Mouse (Mus musculus) embryonic fibroblast, embryonic 13.5 days (primary cell): Measurements from ENCODE around the gene Gmeb1. TPM values are rescaled to one million over a fixed set of nuclear protein-coding genes. Genes with fewer than 3 reads are reported as not detected.

Experiments used
- H3K27ac ChIP-seq: 2 replicates; pipeline ENCODE4 v1.5.1; 2012; ENCODE audit warnings: low read length, control low read depth, inconsistent platforms; ENCODE audit not compliant: insufficient read depth
- H3K4me1 ChIP-seq: 2 replicates; pipeline ENCODE4 v1.6.1; 2011; ENCODE audit warnings: low read length; ENCODE audit not compliant: control insufficient read depth, insufficient read depth
- H3K4me3 ChIP-seq: 2 replicates; pipeline ENCODE4 v1.5.1; 2011; ENCODE audit warnings: mild to moderate bottlenecking, control low read depth, low read length; ENCODE audit not compliant: insufficient read depth
- CTCF ChIP-seq: IDR thresholded peaks from 2 replicates; pipeline ENCODE4 v1.5.1; 2011; ENCODE audit warnings: mild to moderate bottlenecking, control low read depth, low read length, moderate library complexity, borderline replicate concordance; ENCODE audit not compliant: insufficient read depth
- POLR2A ChIP-seq: IDR thresholded peaks from 2 replicates; pipeline ENCODE4 v1.6.1; 2011; ENCODE audit warnings: low read depth, mild to moderate bottlenecking, control low read depth, low read length, moderate library complexity
- polyA plus RNA-seq: library from polyadenylated mRNA; stranded (reverse); fragments of >200 nt; gene quantifications from 2 replicates; pipeline ENCODE4 v1.2.4, GENCODE M21; 2011; ENCODE audit warnings: low read depth; ENCODE audit not compliant: missing spikeins, insufficient read length

Gene Gmeb1
- polyA plus RNA-seq, 1 experiment, result 20.9 TPM

GRCm38 (mm10) chr4:132260404-132261379 lies 710 bp downstream of the Gmeb1 start:
- TF ChIP-seq POLR2A (peak; percentile 27; the same call in 1 of the 2 replicates), CTCF (no peak)
- H3K4me1 ChIP-seq, result no peaks in the 10 kb centered on the region

GRCm38 (mm10) chr4:132259248-132259647 lies 2.2 kb downstream of the Gmeb1 start:
- no peak overlapping the region for H3K4me3 ChIP-seq

More at GRCm38 (mm10) chr4:132260404-132261379, 710 bp downstream of the Gmeb1 start:
- Histone ChIP-seq H3K27ac (peak overlapping the region; percentile 92), H3K4me3 (peak overlapping the region; percentile 97)

DNA sequence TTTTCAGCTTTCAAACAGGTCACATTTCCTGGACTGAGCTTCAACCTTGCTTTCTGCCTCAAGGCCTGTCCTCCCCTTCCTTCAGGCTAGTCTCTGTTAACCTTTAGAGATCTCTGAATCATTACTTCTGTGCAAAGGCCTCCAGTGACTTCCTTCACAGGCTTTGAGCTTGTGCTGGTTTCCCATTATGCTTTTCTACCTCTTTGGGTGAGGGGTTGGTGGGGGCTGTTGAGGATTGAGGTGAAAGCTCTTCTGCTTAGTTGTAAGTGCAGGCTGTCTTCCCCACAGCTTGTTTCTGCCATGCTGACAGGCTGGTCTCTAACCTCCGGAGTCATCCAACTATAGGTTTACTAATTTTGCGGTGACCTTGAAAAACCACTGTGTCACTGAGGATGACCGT lies 5.0 kb downstream of the Gmeb1 start:
- Histone ChIP-seq H3K4me3 (no peak overlapping the region), H3K27ac (no peak overlapping the region)
- TF ChIP-seq POLR2A (0 out of 2 replicates have a peak, but pooled peaks have one; percentile 19), CTCF (no peak)

More at GRCm38 (mm10) chr4:132259248-132259647, 2.2 kb downstream of the Gmeb1 start:
- H3K27ac ChIP-seq, result no peak overlapping the region
- no peak; the same call in 1 of the 2 replicates for TF ChIP-seq POLR2A
- TF ChIP-seq CTCF, result no peak
- no peaks in the 10 kb centered on the region for H3K4me1 ChIP-seq

GRCm38 (mm10) chr4:132254986-132255385 lies 6.4 kb downstream of the Gmeb1 start:
- TF ChIP-seq CTCF, result no peak
- no peak for TF ChIP-seq POLR2A
- no peak overlapping the region for H3K4me3 ChIP-seq
- no peaks in the 10 kb centered on the region for H3K4me1 ChIP-seq
- no peak overlapping the region for H3K27ac ChIP-seq

More for the DNA sequence above, 5.0 kb downstream of the Gmeb1 start:
- no peaks in the 10 kb centered on the region for H3K4me1 ChIP-seq

- TF ChIP-seq POLR2A (no peak), CTCF (no peak)
- Histone ChIP-seq H3K27ac (no peak overlapping the region), H3K4me1 (no peaks in the 10 kb centered on the region)
These were observed 7.8 kb downstream of the Gmeb1 start for GRCm38 (mm10) chr4:132253622-132254021.

DNA sequence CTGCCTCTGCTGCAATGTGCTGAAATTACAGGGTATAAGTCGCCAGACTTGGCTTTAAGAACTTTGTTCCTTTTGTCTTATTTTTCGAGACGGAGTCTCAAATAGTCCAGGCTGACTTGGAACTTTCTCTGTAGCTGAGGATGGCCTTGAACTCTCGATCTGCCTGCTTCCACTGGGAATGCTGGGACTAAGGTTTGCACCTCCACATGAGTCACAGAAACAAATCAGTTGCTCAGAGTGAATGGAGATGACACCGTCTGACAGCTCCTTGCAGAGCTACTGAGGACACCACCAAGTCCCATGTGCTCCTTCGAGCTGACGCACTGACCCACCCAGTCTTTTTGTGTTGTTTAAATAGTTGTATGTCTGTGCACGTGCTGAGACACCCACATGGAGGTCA lies 8.3 kb downstream of the Gmeb1 start:
- no peak overlapping the region for H3K4me3 ChIP-seq
- TF ChIP-seq CTCF, result no peak
- no peak for TF ChIP-seq POLR2A
- H3K27ac ChIP-seq, result no peak overlapping the region
- no peaks in the 10 kb centered on the region for H3K4me1 ChIP-seq

More at GRCm38 (mm10) chr4:132253622-132254021, 7.8 kb downstream of the Gmeb1 start:
- no peak overlapping the region for H3K4me3 ChIP-seq

DNA sequence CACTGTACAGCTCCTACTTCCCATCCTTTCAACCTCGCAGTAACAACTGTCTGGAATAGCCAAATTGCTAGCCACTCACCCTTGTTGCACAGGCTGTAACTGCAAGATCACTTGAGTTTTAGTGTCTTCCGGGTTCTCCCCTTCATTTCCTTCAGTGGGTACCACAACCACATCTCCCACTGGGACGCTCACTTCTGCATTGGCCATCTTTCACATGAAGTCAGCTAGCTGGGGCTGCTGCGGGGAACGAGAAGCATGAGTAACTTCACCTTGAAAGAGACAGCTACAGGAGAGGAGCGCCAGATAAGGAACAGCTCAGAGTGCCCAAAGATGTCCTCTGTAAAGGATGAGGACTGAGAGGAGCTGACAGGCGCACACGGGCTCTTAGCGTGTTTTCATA lies 9.8 kb downstream of the Gmeb1 start:
- no peak for TF ChIP-seq POLR2A
- Histone ChIP-seq H3K4me3 (no peak overlapping the region), H3K4me1 (no peaks in the 10 kb centered on the region), H3K27ac (no peak overlapping the region)

DNA sequence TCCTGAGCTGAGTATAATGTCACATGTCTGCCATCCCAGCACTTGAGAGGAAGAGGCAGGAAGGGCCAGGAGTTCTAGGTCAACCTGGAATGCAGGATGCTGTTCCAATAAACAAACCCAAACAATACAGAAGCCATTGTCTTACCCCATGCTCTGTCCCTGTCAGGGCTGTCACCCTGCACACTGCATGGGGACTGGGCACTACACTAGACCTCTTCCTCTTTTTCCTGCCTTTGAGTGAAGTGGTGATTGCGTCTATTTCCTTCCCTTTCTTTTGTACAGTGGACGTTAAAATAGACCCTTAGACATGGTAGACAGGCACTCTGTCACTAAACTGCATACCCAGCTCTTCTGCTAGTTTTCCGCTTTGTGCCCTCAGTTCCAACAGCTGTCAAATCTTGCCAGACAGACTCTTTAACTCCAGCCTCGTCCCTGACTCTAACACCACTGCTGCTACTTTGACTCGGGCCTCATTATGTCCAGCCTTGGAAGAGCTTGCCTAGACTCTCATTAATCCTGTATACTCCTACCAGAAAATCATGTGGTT lies 13.9 kb downstream of the Gmeb1 start:
- no peak for TF ChIP-seq CTCF
- no peak for TF ChIP-seq POLR2A
- Histone ChIP-seq H3K4me3 (no peak overlapping the region), H3K4me1 (no peaks in the 10 kb centered on the region), H3K27ac (no peak overlapping the region)

DNA sequence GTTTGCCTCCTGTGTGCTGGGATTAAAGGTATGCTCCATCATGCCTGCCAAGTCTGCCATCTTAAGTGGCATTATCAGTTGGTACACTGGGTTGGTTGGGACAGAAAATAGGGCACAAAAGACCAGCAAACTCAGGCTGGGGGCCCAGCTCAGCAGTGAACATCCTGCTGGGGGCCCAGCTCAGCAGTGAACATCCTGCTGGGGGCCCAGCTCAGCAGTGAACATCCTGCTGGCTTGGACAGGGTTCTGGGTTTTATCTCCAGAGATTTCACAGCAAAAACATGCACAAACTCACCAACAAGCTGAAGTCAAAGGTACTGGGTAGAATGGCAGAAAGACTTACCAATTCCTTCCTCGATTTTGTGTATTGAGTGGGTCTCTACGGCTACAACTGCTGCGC lies 15.8 kb downstream of the Gmeb1 start:
- H3K4me3 ChIP-seq, result no peak overlapping the region
- H3K4me1 ChIP-seq, result no peaks in the 10 kb centered on the region
- no peak for TF ChIP-seq CTCF
- TF ChIP-seq POLR2A, result no peak
- no peak overlapping the region for H3K27ac ChIP-seq

GRCm38 (mm10) chr4:132241208-132241607 lies 20.2 kb downstream of the Gmeb1 start:
- Histone ChIP-seq H3K4me3 (no peak overlapping the region), H3K27ac (no peak overlapping the region), H3K4me1 (no peaks in the 10 kb centered on the region)
- TF ChIP-seq POLR2A (no peak), CTCF (no peak)
